Mouse (Mus musculus) cerebellum, adult 11 months (tissue): ENCODE data around the gene Gm10840.

Experiments
- DNase-seq: peaks from one replicate; pipeline ENCODE4 v3.0.0; 2022

The Gm10840 gene

DNA sequence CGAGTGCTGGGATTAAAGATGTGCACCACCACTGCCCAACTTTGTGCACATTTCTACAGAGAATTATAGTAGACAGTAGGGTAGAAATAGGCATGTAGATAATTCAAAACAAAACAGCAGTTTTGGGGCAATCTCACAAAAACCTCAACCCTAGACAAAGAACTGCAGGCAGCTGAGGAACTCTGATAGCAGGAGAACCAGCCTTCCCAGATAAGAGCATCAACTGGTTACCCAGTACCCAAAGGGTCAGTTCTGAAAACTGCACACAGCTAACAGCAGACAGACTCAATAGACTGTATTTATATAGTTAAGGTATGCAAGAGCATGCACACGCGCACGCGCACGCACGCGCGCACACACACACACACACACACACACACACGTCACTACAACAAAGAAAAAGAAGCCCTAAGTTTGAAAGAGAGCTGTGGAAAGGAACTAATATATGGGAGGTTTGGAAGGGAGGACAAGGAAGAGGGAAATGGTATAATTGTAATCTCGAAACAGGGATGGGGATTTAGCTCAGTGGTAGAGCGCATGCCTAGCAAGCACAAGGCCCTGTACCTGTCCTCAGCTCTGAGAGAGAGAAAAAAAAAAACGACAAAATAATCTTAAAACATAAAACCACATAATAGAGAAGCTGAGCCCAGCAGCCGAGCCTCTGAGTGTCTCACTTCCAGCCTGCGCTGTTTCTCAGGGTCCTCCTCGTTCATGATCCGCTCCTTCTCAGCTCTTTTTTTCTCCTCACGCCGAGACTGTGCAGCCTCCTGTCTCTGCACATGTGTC, 40.9 kb downstream of the Gm10840 start:
- DNase-seq, result no peak

DNA sequence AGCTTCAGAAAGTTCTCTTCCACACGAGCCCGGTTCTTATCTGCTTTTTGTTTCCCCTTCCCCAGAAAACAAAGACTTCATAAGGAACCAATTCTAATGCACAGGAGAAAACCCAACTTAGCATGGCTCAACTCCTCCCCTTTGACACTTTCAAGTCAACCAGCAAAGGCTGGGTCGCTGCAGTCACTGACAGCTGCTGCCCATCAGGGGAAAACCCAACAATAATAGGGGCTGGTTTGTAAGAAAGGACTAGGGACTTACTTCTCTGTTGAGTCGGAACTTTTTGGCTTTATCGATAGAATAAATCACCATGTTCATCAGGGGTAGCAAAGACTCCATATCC, 41.4 kb downstream of the Gm10840 start, which contains the start of gene Strada:
Gene Strada, minus strand, starts transcription at position 46 of the 343 bp plus-strand sequence.
- no peak for DNase-seq
